Mouse (Mus musculus) regulatory T cell (primary cell): ENCODE results near the gene Zc3h12b.
"Not testable (repeated sequence)": the region's sequence is repeated elsewhere in the genome, so short reads cannot be mapped to it uniquely, and the experiment has no call there.

Source experiments
- in situ Hi-C: fragments of 300-600 bp; cut with MboI, MseI; formaldehyde crosslinking; loops from one replicate; pipeline ENCODE4 v1.15.1; 2025; ENCODE audit warnings: high pct_unique_total_duplicates

The Zc3h12b gene

GRCm38 (mm10) chrX:95711227-95712111 is at the start of gene Zc3h12b:
Gene Zc3h12b (plus strand): TSS chrX:95711678.
- in situ Hi-C loops: no loop called here

DNA sequence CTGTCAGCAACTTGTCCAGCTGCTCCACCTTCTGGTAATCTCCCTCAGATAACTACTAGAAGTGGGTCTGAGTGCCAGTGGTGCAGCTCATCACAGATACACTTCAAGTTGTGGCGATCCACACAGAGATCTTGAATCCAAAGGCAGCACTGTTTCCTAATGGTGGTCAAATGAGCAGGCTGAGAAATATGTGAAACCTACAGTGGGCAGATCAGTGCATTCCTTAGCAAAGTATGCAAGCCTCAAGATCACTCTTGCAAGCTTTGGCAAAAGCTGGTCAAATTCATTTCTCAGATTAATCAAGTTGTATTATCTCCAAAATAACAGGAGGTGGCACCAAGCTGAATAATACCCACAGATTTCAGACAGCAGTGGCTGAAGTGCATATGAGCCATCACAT is 29.3 kb upstream of the Zc3h12b start:
- in situ Hi-C loops: no loop called here

DNA sequence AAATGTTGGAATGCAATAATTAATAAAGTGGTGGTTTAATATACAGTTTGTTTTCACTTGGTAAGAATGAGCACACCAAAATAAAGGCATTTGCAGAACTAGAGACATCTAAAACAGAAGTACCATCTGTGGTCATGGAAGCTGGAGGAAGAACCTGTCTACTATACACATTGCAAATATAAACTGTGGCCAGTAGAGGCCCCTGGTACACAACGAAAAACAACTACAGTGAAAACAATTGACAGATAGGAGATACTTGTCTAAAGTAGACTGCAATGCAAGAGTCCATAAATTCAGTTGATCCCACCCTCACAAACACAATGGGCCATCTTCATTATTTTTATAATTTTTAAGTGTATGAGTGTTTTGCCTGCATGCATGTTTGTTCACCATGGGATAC is 24.4 kb upstream of the Zc3h12b start:
- in situ Hi-C loops: no loop called here

DNA sequence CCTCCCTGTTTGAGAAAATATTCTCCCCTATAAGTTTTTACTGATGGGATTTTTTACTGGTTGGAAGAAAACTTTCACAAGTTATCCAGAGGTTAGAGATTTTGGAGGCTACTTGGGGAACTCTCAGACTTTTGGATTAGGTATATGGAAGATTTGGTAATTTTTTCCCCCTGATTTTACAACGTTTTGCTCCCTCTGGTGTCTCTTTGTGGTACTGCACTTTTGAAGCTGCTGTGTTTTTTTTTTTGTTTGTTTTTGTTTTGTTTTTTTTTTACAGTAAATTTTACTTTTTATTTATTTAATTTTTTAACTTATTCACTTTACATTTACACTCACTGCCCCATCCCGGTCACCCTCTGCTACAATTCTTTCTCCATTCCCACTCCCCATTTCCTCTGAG is 26.8 kb downstream of the Zc3h12b start:
- in situ Hi-C loops: no loop called here

- in situ Hi-C loops: no loop called here
Observed at GRCm38 (mm10) chrX:95795881-95796280, 84.4 kb downstream of the Zc3h12b start.

GRCm38 (mm10) chrX:95801790-95802189 is 90.3 kb downstream of the Zc3h12b start:
- in situ Hi-C loops: no loop called here

GRCm38 (mm10) chrX:95852806-95853205 is 141.3 kb downstream of the Zc3h12b start:
- in situ Hi-C loops: no loop called here

DNA sequence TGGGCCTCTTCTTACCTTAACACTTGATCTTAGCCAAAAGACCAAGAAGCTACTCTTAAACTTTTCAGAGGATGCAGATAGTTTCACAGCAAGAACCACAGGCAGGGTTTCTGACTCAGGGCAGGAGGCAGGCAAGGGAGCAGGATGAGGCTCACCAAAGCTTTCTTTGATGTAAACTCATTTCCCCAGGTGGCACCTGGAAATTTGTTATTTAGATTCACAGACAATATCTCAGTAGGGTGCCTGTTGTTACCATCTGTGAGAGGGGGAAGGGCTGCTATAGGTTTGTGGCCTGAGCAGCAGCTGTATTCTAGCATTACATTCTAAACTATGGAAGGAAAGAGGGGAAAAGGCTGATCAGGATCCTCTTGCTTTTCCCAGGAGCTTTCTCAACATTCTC is 169.6 kb downstream of the Zc3h12b start:
- in situ Hi-C loops: no loop called here

DNA sequence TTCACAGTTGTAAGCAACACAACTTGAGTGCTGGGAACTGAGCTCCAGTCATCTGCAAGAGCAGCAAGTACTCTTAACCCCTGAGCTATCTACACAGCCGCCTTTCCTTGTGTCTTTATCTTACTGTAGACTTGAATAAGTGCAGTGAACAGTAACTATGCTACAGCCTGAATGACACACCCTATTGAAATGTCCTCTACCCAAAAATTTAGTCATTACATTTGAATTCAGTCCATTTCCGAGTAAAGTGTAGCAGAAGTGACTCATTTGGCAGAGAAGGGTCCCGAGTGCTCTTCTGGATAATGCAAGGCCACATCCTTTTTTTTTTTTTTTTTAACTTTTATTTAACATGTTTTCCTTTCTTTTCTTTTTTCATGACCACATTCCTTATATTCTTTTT is 191.2 kb downstream of the Zc3h12b start:
- in situ Hi-C loops: no loop called here

- in situ Hi-C loops: no loop called here
Observed at GRCm38 (mm10) chrX:95935481-95935880, 224.0 kb downstream of the Zc3h12b start.

GRCm38 (mm10) chrX:95945496-95945895 is 234.0 kb downstream of the Zc3h12b start:
- in situ Hi-C loops: no loop called here

GRCm38 (mm10) chrX:95948135-95948534 is 236.7 kb downstream of the Zc3h12b start:
- in situ Hi-C loops: no loop called here

GRCm38 (mm10) chrX:95950776-95951175 is 239.3 kb downstream of the Zc3h12b start:
- in situ Hi-C loops: no loop called here

- in situ Hi-C loops: no loop called here
Observed at GRCm38 (mm10) chrX:95956497-95957293, 245.2 kb downstream of the Zc3h12b start, which contains the start of gene Las1l. Gene Las1l (minus strand): TSS chrX:95956962.

GRCm38 (mm10) chrX:95957461-95957860 is 246.0 kb downstream of the Zc3h12b start:
- in situ Hi-C loops: not testable (repeated sequence)

DNA sequence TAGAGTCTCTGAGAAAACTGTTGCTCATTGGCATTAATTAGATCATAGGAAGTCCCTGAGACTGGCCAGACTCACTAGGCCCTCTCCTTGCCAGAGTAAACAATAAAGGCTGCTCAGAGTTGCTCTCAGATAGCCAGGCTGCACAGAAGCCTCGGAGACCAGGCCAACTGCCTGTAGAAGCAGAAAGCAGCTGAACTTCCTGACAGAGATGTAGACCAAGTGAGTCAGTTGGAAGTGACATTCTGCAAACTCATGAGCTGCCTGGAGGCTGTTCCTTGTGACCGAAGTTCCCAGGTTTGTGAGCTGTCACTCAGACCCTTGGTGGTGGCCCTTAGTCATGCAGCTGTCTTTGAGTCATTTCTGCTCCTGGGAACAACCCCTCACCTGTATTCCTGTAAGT is 251.9 kb downstream of the Zc3h12b start:
- in situ Hi-C loops: no loop called here

DNA sequence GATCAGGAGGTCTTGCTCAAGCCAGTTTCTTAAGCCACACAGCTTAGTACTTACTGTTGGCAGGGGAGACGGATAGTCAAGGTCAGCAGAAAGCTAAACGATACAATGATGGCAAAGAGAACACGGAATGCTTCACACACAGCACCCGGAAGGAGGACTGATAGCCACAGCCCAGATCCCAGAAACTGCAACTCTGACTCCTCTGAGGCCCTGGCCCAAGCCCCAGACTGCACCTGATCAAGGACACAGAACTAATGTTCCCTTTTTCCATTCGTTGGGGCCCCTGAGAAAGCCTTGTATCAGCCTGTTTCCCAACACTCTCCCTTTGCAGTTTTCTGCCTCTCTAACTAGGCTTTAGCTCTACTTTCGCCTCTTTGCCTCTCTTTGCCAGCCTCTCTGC is 253.6 kb downstream of the Zc3h12b start:
- in situ Hi-C loops: no loop called here

GRCm38 (mm10) chrX:95967847-95968593 is 256.5 kb downstream of the Zc3h12b start:
- in situ Hi-C loops: no loop called here

DNA sequence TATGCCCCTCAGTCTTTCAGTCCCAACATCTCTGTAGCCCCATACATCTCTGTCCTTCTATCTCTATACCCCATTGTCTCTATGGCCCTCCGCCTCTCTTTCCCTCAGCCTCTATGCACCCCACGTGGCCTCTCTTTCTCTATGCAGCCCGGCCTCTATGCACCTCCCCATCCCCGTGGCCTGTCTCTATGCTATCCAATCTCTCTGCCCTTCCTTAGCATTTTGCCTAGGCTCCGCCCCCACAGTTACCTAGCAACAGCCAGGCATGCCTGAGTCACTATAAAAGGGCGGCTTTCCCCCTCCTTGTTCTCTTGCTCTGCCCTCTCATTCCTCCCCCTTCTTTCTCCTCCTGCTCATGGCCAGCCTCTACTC is 257.1 kb downstream of the Zc3h12b start:
- in situ Hi-C loops: no loop called here

- in situ Hi-C loops: no loop called here
Observed at GRCm38 (mm10) chrX:95969116-95969515, 257.6 kb downstream of the Zc3h12b start.

GRCm38 (mm10) chrX:95969936-95970335 is 258.5 kb downstream of the Zc3h12b start:
- in situ Hi-C loops: no loop called here
